Mouse (Mus musculus) bone marrow macrophage, adult 2 months (primary cell): Measurements from ENCODE around the gene Sh2d3c. TPM values are rescaled to one million over a fixed set of nuclear protein-coding genes. Genes with fewer than 3 reads are reported as not detected.

Source experiments
- H3K27ac ChIP-seq: 2 replicates; pipeline ENCODE4 v1.5.1; 2012; ENCODE audit warnings: low read depth, low read length; ENCODE audit not compliant: insufficient read depth
- H3K4me1 ChIP-seq: 2 replicates; pipeline ENCODE4 v1.6.1; 2012; ENCODE audit warnings: low read length; ENCODE audit not compliant: control insufficient read depth, insufficient read depth
- H3K4me3 ChIP-seq: 2 replicates; pipeline ENCODE4 v1.5.1; 2012; ENCODE audit warnings: mild to moderate bottlenecking, low read length, moderate library complexity; ENCODE audit not compliant: insufficient read depth
- CTCF ChIP-seq: IDR thresholded peaks from 2 replicates; pipeline ENCODE4 v1.5.1; 2012; ENCODE audit warnings: low read depth, mild to moderate bottlenecking, low read length, moderate library complexity
- POLR2A ChIP-seq: IDR thresholded peaks from 2 replicates; pipeline ENCODE4 v1.6.1; 2012; ENCODE audit warnings: mild to moderate bottlenecking, low read depth, low read length, borderline replicate concordance
- polyA plus RNA-seq: library from polyadenylated mRNA; stranded (reverse); fragments of >200 nt; gene quantifications from 2 replicates; pipeline ENCODE4 v1.2.4, GENCODE M21; 2012; ENCODE audit not compliant: missing spikeins, insufficient read depth, insufficient read length

Gene Sh2d3c
- polyA plus RNA-seq, 1 experiment, result 22.0 TPM

DNA sequence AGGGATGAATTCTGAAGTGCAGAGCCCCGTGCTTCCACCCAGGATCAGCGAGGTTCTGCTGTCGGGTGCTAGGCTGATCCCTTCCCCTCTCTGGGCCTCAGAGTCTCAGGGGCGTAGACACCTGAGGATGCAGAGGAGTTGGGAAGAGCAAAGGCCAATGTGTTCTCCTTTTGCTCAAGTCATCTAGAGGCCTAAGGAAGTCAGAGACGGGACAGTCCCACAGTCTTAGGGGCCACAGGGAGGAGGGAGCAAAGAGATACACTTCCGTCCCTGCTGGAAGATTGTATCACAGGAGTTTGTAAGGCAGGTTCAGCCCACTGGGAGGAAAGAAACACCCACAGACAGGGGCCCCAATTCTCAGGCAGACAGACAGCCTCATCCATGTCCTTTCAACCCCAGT is 1.2 kb downstream of the Sh2d3c start:
- TF ChIP-seq CTCF (no peak), POLR2A (no peak)
- Histone ChIP-seq H3K4me1 (peaks cover 29% of the 10 kb centered on the region), H3K4me3 (peak overlapping the region; percentile 66), H3K27ac (no peak overlapping the region)

DNA sequence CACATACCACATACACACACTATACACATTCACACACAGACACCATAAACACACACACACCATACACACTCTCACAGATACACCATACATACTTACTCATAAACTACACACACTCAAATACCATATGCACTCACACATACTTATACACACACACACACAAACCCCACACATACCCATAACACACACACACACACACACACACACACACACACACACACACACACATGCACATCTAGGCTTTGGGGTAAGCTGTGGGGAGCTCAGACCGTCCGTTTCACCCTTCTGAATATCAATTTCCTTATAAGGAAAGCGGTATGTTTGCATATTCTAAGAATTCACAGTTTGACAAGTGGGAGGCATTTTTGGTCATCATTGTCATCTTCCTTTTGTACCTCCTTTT is 1.7 kb downstream of the Sh2d3c start:
- H3K27ac ChIP-seq, result no peak overlapping the region
- TF ChIP-seq POLR2A (no peak), CTCF (no peak)
- H3K4me1 ChIP-seq, result peaks cover 31% of the 10 kb centered on the region
- H3K4me3 ChIP-seq, result no peak overlapping the region

GRCm38 (mm10) chr2:32724149-32724548 is 3.3 kb downstream of the Sh2d3c start:
- H3K4me3 ChIP-seq, result no peak overlapping the region
- peaks cover 30% of the 10 kb centered on the region for H3K4me1 ChIP-seq
- H3K27ac ChIP-seq, result no peak overlapping the region
- TF ChIP-seq POLR2A, result no peak

- no peak for TF ChIP-seq POLR2A
- TF ChIP-seq CTCF, result no peak
- H3K27ac ChIP-seq, result no peak overlapping the region
- peaks cover 24% of the 10 kb centered on the region for H3K4me1 ChIP-seq
- no peak overlapping the region for H3K4me3 ChIP-seq
Observed at GRCm38 (mm10) chr2:32724832-32725790, 4.3 kb downstream of the Sh2d3c start.

DNA sequence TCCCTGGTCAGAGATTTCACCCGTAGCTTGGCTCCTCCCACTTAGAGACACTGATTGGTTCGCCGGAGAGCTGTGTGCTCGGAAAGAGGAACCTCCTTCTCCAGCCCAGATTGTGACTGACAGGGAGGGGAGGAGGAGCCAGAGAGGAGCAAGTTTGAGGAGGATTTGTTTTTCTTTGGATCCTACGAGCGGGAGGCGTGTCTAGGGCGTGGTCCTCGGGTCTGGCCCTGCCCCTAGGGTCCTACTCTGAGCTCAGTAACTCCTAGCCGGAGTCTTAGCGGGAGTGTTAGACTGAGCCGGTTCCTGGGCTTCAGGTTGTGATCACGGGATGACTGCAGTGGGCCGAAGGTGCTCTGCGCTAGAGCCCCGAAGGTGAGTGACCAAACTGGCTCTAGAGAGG is 6.6 kb downstream of the Sh2d3c start:
- Histone ChIP-seq H3K4me1 (peaks cover 27% of the 10 kb centered on the region), H3K4me3 (peak overlapping the region; percentile 52), H3K27ac (no peak overlapping the region)
- TF ChIP-seq CTCF, result no peak
- no peak for TF ChIP-seq POLR2A

DNA sequence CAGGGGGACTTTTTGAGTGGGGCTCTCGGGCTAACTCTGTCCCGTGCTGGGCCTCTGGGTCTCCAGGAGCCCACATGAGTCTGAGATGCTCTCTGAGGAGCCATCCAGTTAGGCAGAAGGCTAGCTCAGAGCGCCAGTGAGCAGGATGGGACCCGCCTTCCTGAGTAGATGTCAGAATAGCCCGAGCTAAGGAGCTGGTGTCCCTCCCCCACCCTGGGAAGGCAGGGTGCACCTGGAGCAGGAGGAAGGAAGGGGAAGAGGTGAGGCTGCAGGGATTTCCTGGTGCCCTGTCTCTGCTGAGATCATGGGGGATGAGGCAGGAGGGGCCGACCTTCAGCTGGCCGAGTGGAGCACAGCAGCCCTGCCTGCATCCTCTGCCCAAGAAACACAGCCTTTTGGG is 7.6 kb downstream of the Sh2d3c start:
- Histone ChIP-seq H3K27ac (no peak overlapping the region), H3K4me3 (no peak overlapping the region), H3K4me1 (peaks cover 30% of the 10 kb centered on the region)
- TF ChIP-seq CTCF, result no peak
- TF ChIP-seq POLR2A, result no peak

GRCm38 (mm10) chr2:32729547-32729946 is 8.7 kb downstream of the Sh2d3c start:
- no peak overlapping the region for H3K27ac ChIP-seq
- TF ChIP-seq CTCF (no peak), POLR2A (no peak)

DNA sequence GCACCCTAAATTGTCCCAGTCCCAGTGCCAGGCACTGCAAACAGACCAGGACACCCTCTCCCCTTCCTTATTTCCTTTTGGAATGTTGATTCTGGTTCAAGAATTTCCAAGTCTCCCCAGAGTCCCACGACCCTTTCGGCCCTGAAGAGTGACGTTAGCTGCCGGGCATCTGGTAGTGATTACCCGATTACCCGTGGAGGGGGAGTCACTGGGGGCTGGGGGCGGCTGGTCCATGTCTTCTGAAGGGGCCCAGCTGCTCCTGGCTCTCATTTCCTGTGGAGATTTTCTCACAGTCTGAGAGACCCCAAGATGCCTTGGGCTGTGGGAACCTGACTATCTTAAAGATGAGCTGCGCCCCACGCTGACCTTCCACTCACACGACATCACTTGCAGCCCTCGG is 10.0 kb downstream of the Sh2d3c start:
- H3K4me1 ChIP-seq, result peaks cover 46% of the 10 kb centered on the region
- TF ChIP-seq CTCF, result no peak
- TF ChIP-seq POLR2A, result no peak
- no peak overlapping the region for H3K4me3 ChIP-seq
- no peak overlapping the region for H3K27ac ChIP-seq

More at GRCm38 (mm10) chr2:32729547-32729946, 8.7 kb downstream of the Sh2d3c start:
- no peak overlapping the region for H3K4me3 ChIP-seq
- peaks cover 32% of the 10 kb centered on the region for H3K4me1 ChIP-seq

DNA sequence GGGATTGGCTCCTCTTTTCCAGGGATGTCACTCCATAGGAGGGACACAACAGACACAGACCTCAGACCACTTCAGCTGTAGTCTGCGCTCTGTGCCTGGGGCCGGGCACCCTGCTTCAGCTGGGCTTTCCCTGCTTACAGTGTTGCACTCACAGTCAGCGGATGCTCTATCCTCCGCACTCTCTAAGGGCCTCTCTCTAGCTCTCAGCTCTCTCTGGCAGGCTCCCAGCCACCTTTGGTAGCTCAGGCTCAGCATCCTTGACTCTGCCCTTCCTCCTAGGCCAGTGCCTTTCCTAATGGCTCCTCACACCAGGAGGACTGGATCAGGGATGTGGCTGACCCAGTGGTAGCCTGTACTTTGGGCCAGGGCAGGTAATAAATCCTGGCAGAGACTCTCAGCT is 11.1 kb downstream of the Sh2d3c start:
- H3K27ac ChIP-seq, result no peak overlapping the region
- no peak overlapping the region for H3K4me3 ChIP-seq
- no peak for TF ChIP-seq POLR2A
- TF ChIP-seq CTCF, result no peak
- H3K4me1 ChIP-seq, result peaks cover 55% of the 10 kb centered on the region

- TF ChIP-seq CTCF, result no peak
- no peak for TF ChIP-seq POLR2A
- Histone ChIP-seq H3K27ac (no peak overlapping the region), H3K4me3 (no peak overlapping the region), H3K4me1 (peaks cover 57% of the 10 kb centered on the region)
Observed at GRCm38 (mm10) chr2:32732695-32733094, 11.8 kb downstream of the Sh2d3c start.

DNA sequence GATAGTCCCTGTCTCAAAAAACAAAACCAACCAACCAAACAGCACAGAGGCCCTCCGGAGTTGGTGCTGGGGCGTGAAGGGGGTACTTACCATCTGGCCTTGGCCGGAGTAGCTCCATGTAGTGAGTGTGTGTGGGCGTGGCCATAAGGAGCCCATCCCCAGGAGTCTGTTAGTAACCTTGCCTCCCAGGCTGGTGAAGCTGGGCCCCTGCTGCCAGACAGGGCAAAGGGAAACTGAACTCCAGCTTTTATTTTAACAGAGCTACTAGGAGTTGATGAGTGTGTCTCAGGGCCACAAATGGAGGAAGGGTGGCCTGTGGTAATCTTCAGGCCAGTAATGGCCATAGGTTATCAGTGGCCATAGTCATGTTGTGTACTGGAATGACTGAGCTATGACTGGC is 13.6 kb downstream of the Sh2d3c start:
- H3K4me1 ChIP-seq, result peaks cover 60% of the 10 kb centered on the region
- H3K4me3 ChIP-seq, result no peak overlapping the region
- no peak overlapping the region for H3K27ac ChIP-seq
- TF ChIP-seq CTCF, result no peak
- no peak for TF ChIP-seq POLR2A
